ENCODE assay signal across 8 mouse cellular contexts in genomic region chr11:96863206-96863995, GRCm38 (mm10). TPM values are rescaled to one million over a fixed set of nuclear protein-coding genes. Genes with fewer than 3 reads are reported as not detected.
DNase-seq lines count a peak whose midpoint lies in the region; ATAC-seq and TF ChIP-seq lines count a peak whose summit lies in the region.

No protein-coding gene starts in this region.

- DNase-seq in heart, adult 18-20 months: peak; percentile 58 to 59
- DNase-seq in heart, postnatal 25 days (ENCODE audit: low spot score): no peak
- DNase-seq in adrenal gland, postnatal 36 days: peak; percentile 21 to 39
- peak; percentile 82 for DNase-seq in forebrain, embryonic 14.5 days (ENCODE audit: low spot score)
- DNase-seq in liver, postnatal 0 days: peak; percentile 33
- no peak for DNase-seq in spleen, postnatal 4 days (ENCODE audit: low spot score in 2 of 2)

- ATAC-seq in forebrain, embryonic 14.5 days: peak; percentile 43; the same call in 1 of the 2 replicates
- ATAC-seq in hindbrain, embryonic 12.5 days (ENCODE audit: low FRiP score): peak; percentile 64
- peak; percentile 46 for ATAC-seq in liver, postnatal 0 days
- ATAC-seq in neural tube, embryonic 15.5 days (ENCODE audit: low FRiP score): 0 out of 2 replicates have a peak, but pooled peaks have one; percentile 32

- no peak overlapping the region for H3K27ac ChIP-seq in forebrain, embryonic 14.5 days (ENCODE audit: low read depth, low read length)
- H3K27ac ChIP-seq in hindbrain, embryonic 12.5 days: peak overlapping the region; percentile 68
- no peak overlapping the region for H3K27ac ChIP-seq in liver, postnatal 0 days (ENCODE audit: low read depth)
- H3K27ac ChIP-seq in neural tube, embryonic 15.5 days (replicated peaks): peak overlapping the region; percentile 74

- H3K27me3 ChIP-seq in forebrain, embryonic 14.5 days (replicated peaks; ENCODE audit: control insufficient read depth, insufficient read depth, low read length): no peaks in the 10 kb centered on the region
- H3K27me3 ChIP-seq in hindbrain, embryonic 12.5 days: no peaks in the 10 kb centered on the region
- peaks cover 13% of the 10 kb centered on the region for H3K27me3 ChIP-seq in liver, postnatal 0 days (ENCODE audit: insufficient read depth, low read length)
- no peaks in the 10 kb centered on the region for H3K27me3 ChIP-seq in neural tube, embryonic 15.5 days (replicated peaks)

- intact Hi-C loops in heart, postnatal 25 days (cut with DNase I): loop anchor here (2.0 to 10.0 kb wide), 5 partner anchors 81 to 585 kb away; no protein-coding TSS in a partner anchor

- H3K4me3 ChIP-seq in forebrain, embryonic 14.5 days (ENCODE audit: low read depth, low read length): no peak overlapping the region
- H3K4me3 ChIP-seq in hindbrain, embryonic 12.5 days: no peak overlapping the region
- no peak overlapping the region for H3K4me3 ChIP-seq in liver, postnatal 0 days (ENCODE audit: low read depth, low read length)
- peak overlapping the region; percentile 12; the same call in 1 of the 2 replicates for H3K4me3 ChIP-seq in neural tube, embryonic 15.5 days (replicated peaks)

- TF ChIP-seq EP300 in liver, postnatal 0 days (IDR thresholded peaks at IDR 0.05; ENCODE audit: low read depth): no peak

- no peak for TF ChIP-seq CTCF in liver, postnatal 0 days (IDR thresholded peaks at IDR 0.05; ENCODE audit: low read depth)

- H3K4me2 ChIP-seq in forebrain, embryonic 14.5 days (ENCODE audit: low read length): peak overlapping the region; percentile 38
- H3K4me2 ChIP-seq in hindbrain, embryonic 12.5 days (replicated peaks): peak overlapping the region; percentile 37
- H3K4me2 ChIP-seq in liver, postnatal 0 days (ENCODE audit: low read depth, low read length): no peak overlapping the region
- peak overlapping the region; percentile 47 for H3K4me2 ChIP-seq in neural tube, embryonic 15.5 days

- no peaks in the 10 kb centered on the region for H3K9me3 ChIP-seq in forebrain, embryonic 14.5 days (replicated peaks; ENCODE audit: control insufficient read depth, low read length)
- H3K9me3 ChIP-seq in hindbrain, embryonic 12.5 days (replicated peaks): no peaks in the 10 kb centered on the region
- H3K9me3 ChIP-seq in liver, postnatal 0 days (ENCODE audit: low read length): no peaks in the 10 kb centered on the region
- H3K9me3 ChIP-seq in neural tube, embryonic 15.5 days (replicated peaks): no peaks in the 10 kb centered on the region

- no peaks in the 10 kb centered on the region for H3K36me3 ChIP-seq in forebrain, embryonic 14.5 days (ENCODE audit: control insufficient read depth, insufficient read depth, low read length)
- H3K36me3 ChIP-seq in hindbrain, embryonic 12.5 days: no peaks in the 10 kb centered on the region
- H3K36me3 ChIP-seq in liver, postnatal 0 days (replicated peaks; ENCODE audit: insufficient read depth, low read length): no peaks in the 10 kb centered on the region
- no peaks in the 10 kb centered on the region for H3K36me3 ChIP-seq in neural tube, embryonic 15.5 days

- peaks cover 13% of the 10 kb centered on the region for H3K4me1 ChIP-seq in forebrain, embryonic 14.5 days (ENCODE audit: control insufficient read depth, insufficient read depth, low read length)
- peaks cover 40% of the 10 kb centered on the region for H3K4me1 ChIP-seq in hindbrain, embryonic 12.5 days
- peaks cover 6% of the 10 kb centered on the region for H3K4me1 ChIP-seq in liver, postnatal 0 days (ENCODE audit: insufficient read depth)
- peaks cover 46% of the 10 kb centered on the region for H3K4me1 ChIP-seq in neural tube, embryonic 15.5 days

- 19% methylated on average over 23 of the region's 26 CpGs for WGBS in forebrain, embryonic 14.5 days
- WGBS in hindbrain, embryonic 12.5 days: 16% methylated on average over 26 of the region's 26 CpGs
- WGBS in liver, postnatal 0 days (ENCODE audit: insufficient replicate concordance): 43% methylated on average over 26 of the region's 26 CpGs
- WGBS in neural tube, embryonic 15.5 days: 14% methylated on average over 26 of the region's 26 CpGs

- H3K9ac ChIP-seq in forebrain, embryonic 14.5 days (ENCODE audit: low read length): peak overlapping the region; percentile 43; the same call in 1 of the 2 replicates
- peak overlapping the region; percentile 33 for H3K9ac ChIP-seq in hindbrain, embryonic 12.5 days
- H3K9ac ChIP-seq in liver, postnatal 0 days (replicated peaks): no peak overlapping the region
- 0 out of 2 replicates have a peak overlapping the region, but pooled peaks have one; percentile 28 for H3K9ac ChIP-seq in neural tube, embryonic 15.5 days (replicated peaks)

RNA-seq across cellular contexts. Expression of gene Copz2, which starts 13.7 kb away (rescaled TPM):
- 10 to 100 TPM; 35.5 to 37.3 TPM for total RNA-seq in heart, adult 18-20 months (2021)
- total RNA-seq in heart, postnatal 25 days (2021): 10 to 100 TPM; 33.4 to 37.5 TPM
- 10 to 100 TPM; 57.4 to 63.3 TPM for total RNA-seq in adrenal gland, postnatal 36 days (2021)
- polyA plus RNA-seq in forebrain, embryonic 14.5 days (2014; fragmentation: Nextera tagmentation; extraction: Ambion mirVana): 14.7 and 15.0 TPM in 2 replicates
- polyA plus RNA-seq in hindbrain, embryonic 12.5 days (2016; fragmentation: Nextera tagmentation; extraction: Ambion mirVana): 56.5 and 60.7 TPM in 2 replicates
- polyA plus RNA-seq in liver, postnatal 0 days (2015; fragmentation: Nextera tagmentation; extraction: Ambion mirVana): 51.0 and 55.5 TPM in 2 replicates
- polyA plus RNA-seq in neural tube, embryonic 15.5 days (2015; fragmentation: Nextera tagmentation; extraction: Ambion mirVana): 29.2 and 42.0 TPM in 2 replicates

RNA-seq across cellular contexts. Expression of gene Nfe2l1, which starts 33.6 kb away (rescaled TPM):
- total RNA-seq in heart, adult 18-20 months (2021): 100 to 1,000 TPM; 458 to 487 TPM
- total RNA-seq in heart, postnatal 25 days (2021): 100 to 1,000 TPM; 346 to 370 TPM
- total RNA-seq in adrenal gland, postnatal 36 days (2021): 100 to 1,000 TPM; 526 to 605 TPM
- polyA plus RNA-seq in forebrain, embryonic 14.5 days (2014; fragmentation: Nextera tagmentation; extraction: Ambion mirVana): 28.0 and 38.6 TPM in 2 replicates
- 82.8 and 88.2 TPM in 2 replicates for polyA plus RNA-seq in hindbrain, embryonic 12.5 days (2016; fragmentation: Nextera tagmentation; extraction: Ambion mirVana)
- polyA plus RNA-seq in liver, postnatal 0 days (2015; fragmentation: Nextera tagmentation; extraction: Ambion mirVana): 17.6 and 22.1 TPM in 2 replicates
- 71.8 and 78.2 TPM in 2 replicates for polyA plus RNA-seq in neural tube, embryonic 15.5 days (2015; fragmentation: Nextera tagmentation; extraction: Ambion mirVana)

RNA-seq across cellular contexts. Expression of gene Cdk5rap3, which starts 52.9 kb away (rescaled TPM):
- total RNA-seq in heart, adult 18-20 months (2021): 10 to 100 TPM; 23.4 to 25.1 TPM
- total RNA-seq in heart, postnatal 25 days (2021): 10 to 100 TPM; 21.6 to 23.2 TPM
- total RNA-seq in adrenal gland, postnatal 36 days (2021): 10 to 100 TPM; 44.1 to 58.8 TPM
- polyA plus RNA-seq in forebrain, embryonic 14.5 days (2014; fragmentation: Nextera tagmentation; extraction: Ambion mirVana): 91.2 and 98.4 TPM in 2 replicates
- 98.8 and 98.9 TPM in 2 replicates for polyA plus RNA-seq in hindbrain, embryonic 12.5 days (2016; fragmentation: Nextera tagmentation; extraction: Ambion mirVana)
- 38.3 and 38.4 TPM in 2 replicates for polyA plus RNA-seq in liver, postnatal 0 days (2015; fragmentation: Nextera tagmentation; extraction: Ambion mirVana)
- polyA plus RNA-seq in neural tube, embryonic 15.5 days (2015; fragmentation: Nextera tagmentation; extraction: Ambion mirVana): 82.4 and 85.7 TPM in 2 replicates

Comparison
In these comparisons a context has a peak if more than half of its experiments do, and no peak if none do; other contexts are left out.
1. DNase-seq: peak in heart, adult 18-20 months (2 of 2), adrenal gland, postnatal 36 days (2 of 2), forebrain, embryonic 14.5 days (single experiment) and liver, postnatal 0 days (single experiment); none in heart, postnatal 25 days (single experiment) and spleen, postnatal 4 days (0 of 2).
2. H3K27ac ChIP-seq: peak in hindbrain, embryonic 12.5 days (single experiment) and neural tube, embryonic 15.5 days (single experiment); none in forebrain, embryonic 14.5 days (single experiment) and liver, postnatal 0 days (single experiment).
3. Peak in every context shown above with its lines, with median percentiles within 50 percentile points of each other: ATAC-seq.